Mouse (Mus musculus): Measurements from ENCODE around the gene Ada. TPM values are rescaled to one million over a fixed set of nuclear protein-coding genes. Genes with fewer than 3 reads are reported as not detected.

Gene Ada
- polyA plus RNA-seq, 1 experiment from 2014 or later = 3.6 TPM

- no peaks in the 10 kb centered on the region for H3K27me3 ChIP-seq (replicated peaks)
- peaks cover 85% of the 10 kb centered on the region for H3K4me1 ChIP-seq (replicated peaks)
- peaks cover 7% of the 10 kb centered on the region for H3K36me3 ChIP-seq
- peak overlapping the region; percentile 100 for H3K27ac ChIP-seq (ENCODE audit: poor library complexity, severe bottlenecking)
- peak overlapping the region; percentile 69 for H3K9ac ChIP-seq
- WGBS = 24% methylated on average over 6 of the region's 6 CpGs
- H3K4me2 ChIP-seq = peak overlapping the region; percentile 63
- 0 out of 2 replicates have a peak, but pooled peaks cover 5% of the 10 kb centered on the region for H3K9me3 ChIP-seq (replicated peaks)
- H3K4me3 ChIP-seq = 0 out of 2 replicates have a peak overlapping the region, but pooled peaks have one; percentile 1
- peak; percentile 78 for ATAC-seq (ENCODE audit: insufficient number of reproducible peaks, low FRiP score)
Observed at GRCm38 (mm10) chr2:163685761-163686200, 64.3 kb downstream of the Ada start.

- no peak overlapping the region; the same call in none of the 2 replicates for H3K9ac ChIP-seq
- peak overlapping the region; percentile 100 for H3K27ac ChIP-seq (ENCODE audit: poor library complexity, severe bottlenecking)
- peaks cover 8% of the 10 kb centered on the region for H3K36me3 ChIP-seq
- 0 out of 2 replicates have a peak, but pooled peaks cover 6% of the 10 kb centered on the region for H3K9me3 ChIP-seq (replicated peaks)
- H3K4me3 ChIP-seq = no peak overlapping the region
- peaks cover 80% of the 10 kb centered on the region for H3K4me1 ChIP-seq (replicated peaks)
- no peak for ATAC-seq (ENCODE audit: insufficient number of reproducible peaks, low FRiP score)
- H3K27me3 ChIP-seq (replicated peaks) = no peaks in the 10 kb centered on the region
- 0 out of 2 replicates have a peak overlapping the region, but pooled peaks have one; percentile 63 for H3K4me2 ChIP-seq
- WGBS = 21% methylated on average over 4 of the region's 4 CpGs
Observed at GRCm38 (mm10) chr2:163685287-163685686, 64.8 kb downstream of the Ada start.

GRCm38 (mm10) chr2:163682344-163682743 lies 67.7 kb downstream of the Ada start:
- Histone ChIP-seq H3K9me3 (replicated peaks) (0 out of 2 replicates have a peak, but pooled peaks cover 6% of the 10 kb centered on the region), H3K36me3 (peaks cover 8% of the 10 kb centered on the region), H3K4me3 (no peak overlapping the region), H3K4me2 (no peak overlapping the region), H3K9ac (no peak overlapping the region), H3K27me3 (replicated peaks) (no peaks in the 10 kb centered on the region), H3K27ac (ENCODE audit: poor library complexity, severe bottlenecking) (peak overlapping the region; percentile 52; the same call in 1 of the 2 replicates), H3K4me1 (replicated peaks) (peaks cover 52% of the 10 kb centered on the region)
- 76% methylated on average over 2 of the region's 2 CpGs for WGBS
- ATAC-seq (ENCODE audit: insufficient number of reproducible peaks, low FRiP score) = no peak

GRCm38 (mm10) chr2:163676745-163677144 lies 73.3 kb downstream of the Ada start:
- ATAC-seq (ENCODE audit: insufficient number of reproducible peaks, low FRiP score) = no peak

More at GRCm38 (mm10) chr2:163676745-163677144, 73.3 kb downstream of the Ada start:
- H3K27me3 ChIP-seq (replicated peaks) = no peaks in the 10 kb centered on the region
- no peak overlapping the region for H3K4me2 ChIP-seq
- 0 out of 2 replicates have a peak, but pooled peaks cover 6% of the 10 kb centered on the region for H3K9me3 ChIP-seq (replicated peaks)
- peaks cover 8% of the 10 kb centered on the region for H3K36me3 ChIP-seq
- peaks cover 44% of the 10 kb centered on the region for H3K4me1 ChIP-seq (replicated peaks)
- H3K9ac ChIP-seq = 0 out of 2 replicates have a peak overlapping the region, but pooled peaks have one; percentile 24
- peak overlapping the region; percentile 85 for H3K27ac ChIP-seq (ENCODE audit: poor library complexity, severe bottlenecking)
- WGBS = 81% methylated on average over 3 of the region's 3 CpGs
- no peak overlapping the region for H3K4me3 ChIP-seq

Other genes starting within 250 kb of the Ada start
- gene Hnf4a, start 243.4 kb downstream of the Ada start, polyA plus RNA-seq (2016; fragmentation: Nextera tagmentation; extraction: Ambion mirVana) = 0.17 and 0.18 TPM in 2 replicates
- gene Ttpal, start 147.9 kb downstream of the Ada start, polyA plus RNA-seq (2016; fragmentation: Nextera tagmentation; extraction: Ambion mirVana) = 26.9 and 27.8 TPM in 2 replicates
- 67.7 and 76.7 TPM in 2 replicates for gene Serinc3, start 105.1 kb downstream of the Ada start, polyA plus RNA-seq (2016; fragmentation: Nextera tagmentation; extraction: Ambion mirVana)
- 233 and 241 TPM in 2 replicates for gene Pkig, start 91.9 kb downstream of the Ada start, polyA plus RNA-seq (2016; fragmentation: Nextera tagmentation; extraction: Ambion mirVana)
- 0.14 and 0.26 TPM in 2 replicates for gene Ccn5, start 70.6 kb upstream of the Ada start, polyA plus RNA-seq (2016; fragmentation: Nextera tagmentation; extraction: Ambion mirVana)
- not detected in 2 replicates for gene Kcnk15, start 103.4 kb upstream of the Ada start, polyA plus RNA-seq (2016; fragmentation: Nextera tagmentation; extraction: Ambion mirVana)
- gene Rims4, start 168.4 kb upstream of the Ada start, polyA plus RNA-seq (2016; fragmentation: Nextera tagmentation; extraction: Ambion mirVana) = 0.65 and 0.77 TPM in 2 replicates
- 270 and 271 TPM in 2 replicates for gene Ywhab, start 244.7 kb upstream of the Ada start, polyA plus RNA-seq (2016; fragmentation: Nextera tagmentation; extraction: Ambion mirVana)